Mouse (Mus musculus): ENCODE measurements around the gene Rnf214. TPM values are rescaled to one million over a fixed set of nuclear protein-coding genes. Genes with fewer than 3 reads are reported as not detected.
A peak's percentile ranks its signal among the peaks of the same experiment; 100 is the strongest.

Rnf214 gene
- polyA plus RNA-seq, 1 experiment from 2014 or later, result 50.5 TPM

- Histone ChIP-seq H3K27ac (ENCODE audit: low read length) (no peak overlapping the region), H3K36me3 (ENCODE audit: insufficient read depth, low read length) (peaks cover 41% of the 10 kb centered on the region), H3K9ac (replicated peaks; ENCODE audit: low read length) (no peak overlapping the region), H3K4me3 (ENCODE audit: low read length) (no peak overlapping the region), H3K27me3 (ENCODE audit: insufficient read depth, low read length) (no peaks in the 10 kb centered on the region), H3K4me2 (replicated peaks; ENCODE audit: low read depth, low read length) (no peak overlapping the region), H3K4me1 (ENCODE audit: insufficient read depth, low read length) (peaks cover 10% of the 10 kb centered on the region), H3K9me3 (ENCODE audit: low read length) (no peaks in the 10 kb centered on the region)
- WGBS, result 88% methylated on average over 3 of the region's 3 CpGs
- no peak for ATAC-seq (ENCODE audit: low FRiP score, low TSS enrichment)
Observed at GRCm38 (mm10) chr9:45910995-45911394, 4.3 kb upstream of the Rnf214 start.

GRCm38 (mm10) chr9:45907078-45907428 lies 342 bp upstream of the Rnf214 start:
- peaks cover 22% of the 10 kb centered on the region for H3K4me1 ChIP-seq (ENCODE audit: insufficient read depth, low read length)
- peak overlapping the region; percentile 94 for H3K4me3 ChIP-seq (ENCODE audit: low read length)
- peak overlapping the region; percentile 96 for H3K27ac ChIP-seq (ENCODE audit: low read length)
- ATAC-seq (ENCODE audit: low FRiP score, low TSS enrichment), result no peak
- H3K4me2 ChIP-seq (replicated peaks; ENCODE audit: low read depth, low read length), result peak overlapping the region; percentile 68
- peaks cover 27% of the 10 kb centered on the region for H3K36me3 ChIP-seq (ENCODE audit: insufficient read depth, low read length)
- no peaks in the 10 kb centered on the region for H3K9me3 ChIP-seq (ENCODE audit: low read length)
- under 1% methylated on average over 19 of the region's 19 CpGs for WGBS
- H3K9ac ChIP-seq (replicated peaks; ENCODE audit: low read length), result peak overlapping the region; percentile 96
- H3K27me3 ChIP-seq (ENCODE audit: insufficient read depth, low read length), result no peaks in the 10 kb centered on the region

GRCm38 (mm10) chr9:45905811-45906237 lies 887 bp downstream of the Rnf214 start:
- H3K36me3 ChIP-seq (ENCODE audit: insufficient read depth, low read length), result peaks cover 24% of the 10 kb centered on the region
- H3K27me3 ChIP-seq (ENCODE audit: insufficient read depth, low read length), result no peaks in the 10 kb centered on the region
- peak overlapping the region; percentile 96 for H3K9ac ChIP-seq (replicated peaks; ENCODE audit: low read length)
- peak overlapping the region; percentile 94 for H3K4me3 ChIP-seq (ENCODE audit: low read length)
- H3K27ac ChIP-seq (ENCODE audit: low read length), result peak overlapping the region; percentile 96
- 0% methylated on average over 14 of the region's 27 CpGs for WGBS
- H3K4me1 ChIP-seq (ENCODE audit: insufficient read depth, low read length), result peaks cover 22% of the 10 kb centered on the region
- H3K9me3 ChIP-seq (ENCODE audit: low read length), result no peaks in the 10 kb centered on the region
- peak overlapping the region; percentile 68 for H3K4me2 ChIP-seq (replicated peaks; ENCODE audit: low read depth, low read length)
- peak; percentile 73 for ATAC-seq (ENCODE audit: low FRiP score, low TSS enrichment)

- Histone ChIP-seq H3K4me1 (ENCODE audit: insufficient read depth, low read length) (peaks cover 22% of the 10 kb centered on the region), H3K9ac (replicated peaks; ENCODE audit: low read length) (peak overlapping the region; percentile 96; the same call in 1 of the 2 replicates), H3K4me3 (ENCODE audit: low read length) (peak overlapping the region; percentile 94), H3K36me3 (ENCODE audit: insufficient read depth, low read length) (peaks cover 21% of the 10 kb centered on the region), H3K4me2 (replicated peaks; ENCODE audit: low read depth, low read length) (peak overlapping the region; percentile 68), H3K9me3 (ENCODE audit: low read length) (no peaks in the 10 kb centered on the region), H3K27me3 (ENCODE audit: insufficient read depth, low read length) (no peaks in the 10 kb centered on the region), H3K27ac (ENCODE audit: low read length) (no peak overlapping the region)
- WGBS, result 50% methylated on average over 4 of the region's 4 CpGs
- no peak for ATAC-seq (ENCODE audit: low FRiP score, low TSS enrichment)
Observed at GRCm38 (mm10) chr9:45905196-45905595, 1.5 kb downstream of the Rnf214 start.

- Histone ChIP-seq H3K9me3 (ENCODE audit: low read length) (no peaks in the 10 kb centered on the region), H3K4me2 (replicated peaks; ENCODE audit: low read depth, low read length) (no peak overlapping the region), H3K9ac (replicated peaks; ENCODE audit: low read length) (no peak overlapping the region), H3K27ac (ENCODE audit: low read length) (no peak overlapping the region), H3K4me1 (ENCODE audit: insufficient read depth, low read length) (no peaks in the 10 kb centered on the region), H3K27me3 (ENCODE audit: insufficient read depth, low read length) (no peaks in the 10 kb centered on the region), H3K36me3 (ENCODE audit: insufficient read depth, low read length) (peaks cover 55% of the 10 kb centered on the region), H3K4me3 (ENCODE audit: low read length) (no peak overlapping the region)
- no peak for ATAC-seq (ENCODE audit: low FRiP score, low TSS enrichment)
Observed at GRCm38 (mm10) chr9:45893681-45894080, 13.0 kb downstream of the Rnf214 start.

GRCm38 (mm10) chr9:45877928-45878327 lies 28.8 kb downstream of the Rnf214 start:
- no peak overlapping the region for H3K4me3 ChIP-seq (ENCODE audit: low read length)
- H3K27ac ChIP-seq (ENCODE audit: low read length), result no peak overlapping the region
- H3K27me3 ChIP-seq (ENCODE audit: insufficient read depth, low read length), result no peaks in the 10 kb centered on the region
- ATAC-seq (ENCODE audit: low FRiP score, low TSS enrichment), result no peak
- H3K4me1 ChIP-seq (ENCODE audit: insufficient read depth, low read length), result no peaks in the 10 kb centered on the region
- H3K9ac ChIP-seq (replicated peaks; ENCODE audit: low read length), result no peak overlapping the region
- peaks cover 18% of the 10 kb centered on the region for H3K36me3 ChIP-seq (ENCODE audit: insufficient read depth, low read length)
- no peaks in the 10 kb centered on the region for H3K9me3 ChIP-seq (ENCODE audit: low read length)
- no peak overlapping the region for H3K4me2 ChIP-seq (replicated peaks; ENCODE audit: low read depth, low read length)
- WGBS, result 81% methylated on average over 2 of the region's 2 CpGs

GRCm38 (mm10) chr9:45870265-45870664 lies 36.4 kb downstream of the Rnf214 start:
- WGBS, result 93% methylated on average over 3 of the region's 3 CpGs
- H3K4me1 ChIP-seq (ENCODE audit: insufficient read depth, low read length), result no peaks in the 10 kb centered on the region
- no peak overlapping the region for H3K9ac ChIP-seq (replicated peaks; ENCODE audit: low read length)
- no peaks in the 10 kb centered on the region for H3K27me3 ChIP-seq (ENCODE audit: insufficient read depth, low read length)
- ATAC-seq (ENCODE audit: low FRiP score, low TSS enrichment), result no peak
- H3K36me3 ChIP-seq (ENCODE audit: insufficient read depth, low read length), result peaks cover 46% of the 10 kb centered on the region
- no peaks in the 10 kb centered on the region for H3K9me3 ChIP-seq (ENCODE audit: low read length)
- no peak overlapping the region for H3K4me3 ChIP-seq (ENCODE audit: low read length)
- H3K27ac ChIP-seq (ENCODE audit: low read length), result no peak overlapping the region
- H3K4me2 ChIP-seq (replicated peaks; ENCODE audit: low read depth, low read length), result no peak overlapping the region

GRCm38 (mm10) chr9:45869181-45869580 lies 37.5 kb downstream of the Rnf214 start:
- H3K9ac ChIP-seq (replicated peaks; ENCODE audit: low read length), result no peak overlapping the region
- no peak for ATAC-seq (ENCODE audit: low FRiP score, low TSS enrichment)
- H3K27me3 ChIP-seq (ENCODE audit: insufficient read depth, low read length), result no peaks in the 10 kb centered on the region
- WGBS, result 94% methylated on average over 3 of the region's 3 CpGs
- H3K4me1 ChIP-seq (ENCODE audit: insufficient read depth, low read length), result no peaks in the 10 kb centered on the region
- H3K4me3 ChIP-seq (ENCODE audit: low read length), result no peak overlapping the region
- H3K27ac ChIP-seq (ENCODE audit: low read length), result no peak overlapping the region
- no peak overlapping the region for H3K4me2 ChIP-seq (replicated peaks; ENCODE audit: low read depth, low read length)
- H3K36me3 ChIP-seq (ENCODE audit: insufficient read depth, low read length), result peaks cover 51% of the 10 kb centered on the region
- no peaks in the 10 kb centered on the region for H3K9me3 ChIP-seq (ENCODE audit: low read length)

GRCm38 (mm10) chr9:45861813-45862212 lies 44.9 kb downstream of the Rnf214 start:
- Histone ChIP-seq H3K4me1 (ENCODE audit: insufficient read depth, low read length) (no peaks in the 10 kb centered on the region), H3K9me3 (ENCODE audit: low read length) (no peaks in the 10 kb centered on the region), H3K27ac (ENCODE audit: low read length) (no peak overlapping the region), H3K27me3 (ENCODE audit: insufficient read depth, low read length) (no peaks in the 10 kb centered on the region), H3K4me2 (replicated peaks; ENCODE audit: low read depth, low read length) (no peak overlapping the region), H3K4me3 (ENCODE audit: low read length) (no peak overlapping the region), H3K36me3 (ENCODE audit: insufficient read depth, low read length) (peaks cover 68% of the 10 kb centered on the region), H3K9ac (replicated peaks; ENCODE audit: low read length) (no peak overlapping the region)
- ATAC-seq (ENCODE audit: low FRiP score, low TSS enrichment), result no peak
- whole genome bisulfite sequencing, result 69% methylated on average over 7 of the region's 7 CpGs

GRCm38 (mm10) chr9:45859364-45859763 lies 47.3 kb downstream of the Rnf214 start:
- Histone ChIP-seq H3K36me3 (ENCODE audit: insufficient read depth, low read length) (peaks cover 60% of the 10 kb centered on the region), H3K9ac (replicated peaks; ENCODE audit: low read length) (no peak overlapping the region), H3K4me2 (replicated peaks; ENCODE audit: low read depth, low read length) (no peak overlapping the region), H3K4me1 (ENCODE audit: insufficient read depth, low read length) (no peaks in the 10 kb centered on the region), H3K9me3 (ENCODE audit: low read length) (no peaks in the 10 kb centered on the region), H3K4me3 (ENCODE audit: low read length) (no peak overlapping the region), H3K27ac (ENCODE audit: low read length) (no peak overlapping the region), H3K27me3 (ENCODE audit: insufficient read depth, low read length) (no peaks in the 10 kb centered on the region)
- ATAC-seq (ENCODE audit: low FRiP score, low TSS enrichment), result peak; percentile 78; the same call in 1 of the 2 replicates
- 68% methylated on average over 10 of the region's 10 CpGs for WGBS
